Mouse (Mus musculus): Measurements from ENCODE around the gene Gm17387.
"Not testable (repeated sequence)": the region's sequence is repeated elsewhere in the genome, so short reads cannot be mapped to it uniquely, and the experiment has no call there.

Gm17387 gene

GRCm38 (mm10) chr7:141016707-141017697 is 11.9 kb upstream of the Gm17387 start:
- peak; percentile 67 for DNase-seq (ENCODE audit: low read depth)

GRCm38 (mm10) chr7:141017824-141018223 is 11.1 kb upstream of the Gm17387 start, which contains the start of gene Ifitm6:
Gene Ifitm6, minus strand, starts transcription at chr7:141017924.
- not testable (repeated sequence) for DNase-seq (ENCODE audit: low read depth)

- DNase-seq (ENCODE audit: low read depth): no peak
Observed at GRCm38 (mm10) chr7:141019028-141019427, 9.9 kb upstream of the Gm17387 start.

GRCm38 (mm10) chr7:141021489-141022449 is 7.2 kb upstream of the Gm17387 start:
- DNase-seq (ENCODE audit: low read depth): no peak

GRCm38 (mm10) chr7:141024865-141025838 is 3.8 kb upstream of the Gm17387 start:
- DNase-seq (ENCODE audit: low read depth): peak; percentile 57

GRCm38 (mm10) chr7:141026097-141026739 is 2.7 kb upstream of the Gm17387 start:
- DNase-seq (ENCODE audit: low read depth): no peak

GRCm38 (mm10) chr7:141026740-141027098 is 2.2 kb upstream of the Gm17387 start:
- no peak for DNase-seq (ENCODE audit: low read depth)

GRCm38 (mm10) chr7:141030390-141030789 is 1.5 kb downstream of the Gm17387 start:
- DNase-seq (ENCODE audit: low read depth): no peak

GRCm38 (mm10) chr7:141032458-141033167 is 3.7 kb downstream of the Gm17387 start:
- no peak for DNase-seq (ENCODE audit: low read depth)

- DNase-seq (ENCODE audit: low read depth): not testable (repeated sequence)
Observed at GRCm38 (mm10) chr7:141036624-141037023, 7.7 kb downstream of the Gm17387 start.

- DNase-seq (ENCODE audit: low read depth): no peak
Observed at GRCm38 (mm10) chr7:141038090-141039032, 9.4 kb downstream of the Gm17387 start.

GRCm38 (mm10) chr7:141039386-141040107 is 10.6 kb downstream of the Gm17387 start:
- no peak for DNase-seq (ENCODE audit: low read depth)

- peak; percentile 45 for DNase-seq (ENCODE audit: low read depth)
Observed at GRCm38 (mm10) chr7:141040867-141041606, 12.1 kb downstream of the Gm17387 start.

- DNase-seq (ENCODE audit: low read depth): peak; percentile 92
Observed at GRCm38 (mm10) chr7:141041661-141042060, 12.7 kb downstream of the Gm17387 start.

GRCm38 (mm10) chr7:141042539-141042938 is 13.6 kb downstream of the Gm17387 start:
- no peak for DNase-seq (ENCODE audit: low read depth)

- DNase-seq (ENCODE audit: low read depth): peak; percentile 50
Observed at GRCm38 (mm10) chr7:141046931-141047580, 18.1 kb downstream of the Gm17387 start.

All from NIH3T3 (cell line).